Mouse (Mus musculus) embryonic facial prominence, embryonic 15.5 days (tissue): ENCODE data around the gene Rhbdf2. TPM values are rescaled to one million over a fixed set of nuclear protein-coding genes. Genes with fewer than 3 reads are reported as not detected.
A peak's percentile ranks its signal among the peaks of the same experiment; 100 is the strongest.
"Not testable (repeated sequence)": the region's sequence is repeated elsewhere in the genome, so short reads cannot be mapped to it uniquely, and the experiment has no call there.

Experiments used
- ATAC-seq: fragments of 200-750 bp; cut with Nextera tagmentation; 2 replicates; pipeline ENCODE4 v1.8.0; 2017; ENCODE audit warnings: low read depth, moderate TSS enrichment; ENCODE audit not compliant: insufficient number of reproducible peaks, low FRiP score, low TSS enrichment
- H3K27ac ChIP-seq: fragments of 300-500 bp; sonication (generic); replicated peaks from 2 replicates; pipeline ENCODE4 v1.5.1; 2015; ENCODE audit warnings: mild to moderate bottlenecking, inconsistent platforms
- H3K27me3 ChIP-seq: fragments of 300-500 bp; sonication (generic); 2 replicates; pipeline ENCODE4 v1.6.1; 2015; ENCODE audit warnings: inconsistent platforms
- H3K36me3 ChIP-seq: fragments of 300-500 bp; sonication (generic); 2 replicates; pipeline ENCODE4 v1.6.1; 2015; ENCODE audit warnings: mild to moderate bottlenecking, inconsistent platforms
- H3K4me1 ChIP-seq: fragments of 300-500 bp; sonication (generic); 2 replicates; pipeline ENCODE4 v1.6.1; 2015; ENCODE audit warnings: inconsistent platforms
- H3K4me2 ChIP-seq: fragments of 300-500 bp; sonication (generic); replicated peaks from 2 replicates; pipeline ENCODE4 v1.6.1; 2015; ENCODE audit warnings: mild to moderate bottlenecking, inconsistent platforms
- H3K4me3 ChIP-seq: fragments of 300-500 bp; sonication (generic); replicated peaks from 2 replicates; pipeline ENCODE4 v1.5.1; 2015; ENCODE audit warnings: mild to moderate bottlenecking, inconsistent platforms
- H3K9ac ChIP-seq: fragments of 300-500 bp; sonication (generic); 2 replicates; pipeline ENCODE4 v1.6.1; 2015; ENCODE audit warnings: inconsistent platforms
- H3K9me3 ChIP-seq: fragments of 300-500 bp; sonication (generic); replicated peaks from 2 replicates; pipeline ENCODE4 v1.6.1; 2016; ENCODE audit warnings: inconsistent platforms
- WGBS: fragments of 180-500 bp; shearing (Covaris S2); methylation state at CpG from one replicate; pipeline ENCODE4 v1.1.7; 2015; 5-methylcytosine and 5-hydroxymethylcytosine counted together
- polyA plus RNA-seq: library from polyadenylated mRNA; unstranded; fragments of >200 nt; fragmentation: Nextera tagmentation; extraction: Ambion mirVana; gene quantifications from 2 replicates; pipeline ENCODE4 v1.2.1, GENCODE M21; 2015

Gene Rhbdf2
- polyA plus RNA-seq: 8.3 and 8.8 TPM in 2 replicates

DNA sequence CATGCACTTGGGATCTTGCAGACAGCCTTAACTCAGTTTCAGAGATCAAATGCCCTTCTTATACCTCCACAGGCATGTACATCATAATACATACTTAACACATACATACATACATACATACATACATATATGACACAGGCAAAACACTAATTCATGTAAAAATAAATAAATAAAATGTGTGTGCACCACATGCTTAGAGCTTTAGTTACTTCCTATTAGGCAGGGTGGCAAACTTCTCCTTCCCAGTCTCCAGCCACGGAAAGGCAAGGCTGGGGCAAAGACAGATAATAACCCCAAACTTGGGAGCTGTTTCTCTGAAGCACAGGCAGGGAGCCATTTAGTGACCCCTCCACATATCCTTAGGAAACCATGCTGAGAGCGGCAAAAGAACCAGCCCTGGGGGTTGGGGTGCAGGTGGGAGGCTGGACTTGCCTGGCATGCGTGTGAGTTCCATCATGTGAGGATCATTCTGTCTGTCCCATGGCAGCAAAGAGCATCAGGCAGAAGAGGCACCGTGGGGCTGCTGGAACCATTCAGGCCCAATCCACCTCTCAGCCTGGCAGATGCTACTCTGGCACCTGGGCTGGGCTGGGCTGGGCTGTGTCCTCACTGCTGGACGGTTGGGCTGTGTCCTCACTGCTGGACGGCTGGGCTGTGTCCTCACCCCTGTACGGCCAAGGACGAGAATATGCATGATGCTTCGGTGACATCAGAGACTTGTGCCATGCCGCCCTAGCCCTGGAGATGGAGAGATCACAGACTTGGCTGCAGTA is at the start of gene Rhbdf2:
Gene Rhbdf2 (minus strand): TSS at position 721 of the 773 bp plus-strand sequence.
- H3K27ac ChIP-seq: no peak within 1 kb of the TSS
- H3K4me2 ChIP-seq: no peak within 1 kb of the TSS
- no peak within 1 kb of the TSS for H3K4me3 ChIP-seq
- 71% methylated on average over 10 of the region's 10 CpGs for WGBS
- H3K4me1 ChIP-seq: peaks cover 39% of the 10 kb centered on the region
- H3K9ac ChIP-seq: no peak within 1 kb of the TSS
- H3K27me3 ChIP-seq: no peaks in the 10 kb centered on the region; the same call in 1 of the 2 replicates
- H3K36me3 ChIP-seq: no peaks in the 10 kb centered on the region
- ATAC-seq: no peak
- H3K9me3 ChIP-seq: no peaks in the 10 kb centered on the region

DNA sequence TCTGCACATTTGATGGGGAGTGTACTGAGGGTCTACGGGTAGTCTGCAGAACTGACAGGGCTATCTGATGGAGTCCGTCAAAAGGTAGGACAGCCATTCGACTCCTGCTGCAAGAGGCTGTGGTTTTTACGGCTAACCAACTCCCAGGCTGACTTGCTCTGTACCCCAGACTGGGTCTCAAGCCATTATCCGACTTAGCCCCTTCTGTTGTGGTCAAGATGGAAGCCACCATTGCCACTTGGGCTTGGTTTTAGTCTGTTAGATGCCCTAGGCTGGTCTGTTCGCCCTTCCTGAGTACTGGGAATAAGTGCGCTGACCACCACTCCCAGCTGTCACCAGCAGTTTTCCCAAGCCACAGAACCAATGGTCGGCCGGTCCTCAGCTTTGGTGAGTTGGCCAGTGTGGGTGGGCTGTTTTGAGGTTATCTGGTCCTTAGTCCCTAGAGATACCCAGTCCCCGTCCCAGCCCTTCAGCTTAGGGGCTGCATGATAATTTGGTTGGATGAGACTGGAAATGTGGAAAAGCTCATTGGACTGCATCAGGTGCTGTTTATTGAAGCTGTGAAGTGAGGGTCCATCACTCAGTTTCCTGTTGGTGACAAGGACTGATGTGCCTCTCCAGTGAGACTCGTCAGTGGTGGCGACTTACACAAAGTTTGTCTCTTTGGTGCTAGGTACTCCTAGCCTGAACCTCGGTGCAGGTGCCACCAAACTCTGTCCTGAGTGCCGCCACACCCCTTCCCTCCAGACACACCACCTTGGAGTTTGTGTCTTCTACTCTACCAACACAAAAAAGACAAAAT is 49.6 kb upstream of the Rhbdf2 start:
- no peaks in the 10 kb centered on the region for H3K9me3 ChIP-seq
- H3K4me3 ChIP-seq: no peak overlapping the region
- H3K9ac ChIP-seq: no peak overlapping the region
- WGBS: 86% methylated on average over 14 of the region's 14 CpGs
- H3K36me3 ChIP-seq: peaks cover 63% of the 10 kb centered on the region
- peaks cover 24% of the 10 kb centered on the region for H3K4me1 ChIP-seq
- no peak for ATAC-seq
- H3K27me3 ChIP-seq: no peaks in the 10 kb centered on the region
- no peak overlapping the region for H3K27ac ChIP-seq
- H3K4me2 ChIP-seq: no peak overlapping the region

DNA sequence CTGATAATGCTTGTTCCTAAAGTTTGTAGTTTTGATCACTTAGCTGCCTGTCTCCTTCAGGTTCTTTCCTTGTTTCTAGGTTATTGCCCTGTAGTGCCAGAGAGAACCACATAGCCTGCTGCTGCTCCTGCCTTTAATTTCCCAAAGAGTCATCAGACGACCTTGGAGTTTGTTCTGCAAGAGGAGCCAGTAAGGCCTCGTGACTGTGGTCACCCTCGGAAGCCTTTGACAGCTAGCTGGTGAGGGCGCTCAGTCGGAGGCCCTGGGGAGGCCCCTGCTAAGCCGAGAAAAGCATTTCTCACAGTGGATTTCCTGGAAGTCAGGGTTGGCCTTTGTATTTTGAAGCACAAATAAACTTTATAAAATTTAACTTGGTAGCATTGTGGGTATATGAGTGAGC is 48.6 kb upstream of the Rhbdf2 start:
- not testable (repeated sequence) for H3K9me3 ChIP-seq, ATAC-seq, H3K4me2 ChIP-seq, H3K9ac ChIP-seq, H3K27ac ChIP-seq, H3K27me3 ChIP-seq, H3K4me3 ChIP-seq
- WGBS: 79% methylated on average over 6 of the region's 6 CpGs
- Histone ChIP-seq H3K36me3 (peaks cover 63% of the 10 kb centered on the region), H3K4me1 (peaks cover 33% of the 10 kb centered on the region)

DNA sequence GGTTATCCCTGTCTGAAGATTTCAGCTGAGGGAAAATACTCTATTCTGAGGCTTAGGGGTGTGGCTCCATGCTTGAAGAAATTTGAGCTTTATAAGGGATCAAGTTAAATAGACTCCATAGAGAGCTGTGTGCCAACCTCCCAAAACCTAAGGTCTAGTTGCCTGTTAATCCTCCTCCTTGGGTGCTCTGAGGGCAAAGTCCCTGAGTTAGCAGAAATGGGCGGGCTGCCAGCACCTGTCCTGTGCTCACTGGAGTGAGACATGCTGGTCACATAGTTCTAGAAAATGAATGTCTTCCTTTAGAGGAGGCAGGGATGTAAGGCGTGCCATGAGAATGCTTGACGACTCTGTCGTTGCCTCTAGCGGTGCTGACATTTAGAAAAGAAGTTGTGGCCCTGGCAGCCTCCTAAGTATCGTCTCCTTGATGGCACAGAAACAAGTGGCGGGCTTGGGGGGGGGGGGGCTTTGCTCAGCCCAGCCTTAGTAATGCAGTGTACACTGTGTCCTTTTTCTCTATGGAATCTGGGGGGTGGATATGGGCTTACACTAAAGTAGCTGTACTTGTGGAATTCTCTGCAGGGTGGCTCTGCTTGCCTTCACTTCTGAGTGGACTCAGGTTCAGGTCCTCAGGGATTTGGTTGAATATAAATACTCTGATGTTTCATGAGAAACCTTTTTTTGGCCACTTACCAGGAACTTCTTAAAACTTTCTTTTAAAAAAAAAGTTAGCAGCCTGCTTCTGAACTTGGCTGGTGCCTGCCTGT is 48.0 kb upstream of the Rhbdf2 start:
- peaks cover 63% of the 10 kb centered on the region for H3K36me3 ChIP-seq
- WGBS: 58% methylated on average over 7 of the region's 7 CpGs
- H3K9me3 ChIP-seq: no peaks in the 10 kb centered on the region
- peaks cover 38% of the 10 kb centered on the region for H3K4me1 ChIP-seq
- no peaks in the 10 kb centered on the region for H3K27me3 ChIP-seq
- no peak overlapping the region for H3K9ac ChIP-seq
- no peak overlapping the region for H3K4me2 ChIP-seq
- no peak overlapping the region for H3K4me3 ChIP-seq
- no peak overlapping the region for H3K27ac ChIP-seq
- no peak for ATAC-seq

DNA sequence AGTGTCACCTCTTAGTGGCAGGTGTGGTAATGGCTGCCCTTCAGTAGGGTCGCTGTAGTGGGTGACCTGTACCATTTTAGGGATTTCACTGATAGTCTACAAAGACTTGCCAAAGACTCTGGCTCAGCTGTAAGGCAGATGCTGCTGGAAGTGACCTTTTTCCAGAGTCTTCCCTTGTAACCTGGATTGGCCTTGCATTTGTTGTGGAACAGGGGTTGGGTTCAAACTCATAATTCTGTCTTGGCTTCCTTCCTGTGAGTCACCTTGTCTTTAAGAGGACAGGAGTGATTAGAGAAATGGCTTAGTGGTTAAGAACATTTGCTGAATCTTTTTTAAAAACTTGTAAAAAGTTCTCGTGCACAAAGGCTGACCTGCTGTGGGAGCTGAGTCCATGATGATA is 46.6 kb upstream of the Rhbdf2 start:
- Histone ChIP-seq H3K4me1 (peaks cover 51% of the 10 kb centered on the region), H3K27ac (0 out of 2 replicates have a peak overlapping the region, but pooled peaks have one; percentile 22), H3K4me2 (peak overlapping the region; percentile 80), H3K27me3 (no peaks in the 10 kb centered on the region), H3K4me3 (no peak overlapping the region), H3K9ac (0 out of 2 replicates have a peak overlapping the region, but pooled peaks have one; percentile 86), H3K9me3 (no peaks in the 10 kb centered on the region), H3K36me3 (peaks cover 51% of the 10 kb centered on the region)
- WGBS: 86% methylated on average over 2 of the region's 2 CpGs
- no peak for ATAC-seq

DNA sequence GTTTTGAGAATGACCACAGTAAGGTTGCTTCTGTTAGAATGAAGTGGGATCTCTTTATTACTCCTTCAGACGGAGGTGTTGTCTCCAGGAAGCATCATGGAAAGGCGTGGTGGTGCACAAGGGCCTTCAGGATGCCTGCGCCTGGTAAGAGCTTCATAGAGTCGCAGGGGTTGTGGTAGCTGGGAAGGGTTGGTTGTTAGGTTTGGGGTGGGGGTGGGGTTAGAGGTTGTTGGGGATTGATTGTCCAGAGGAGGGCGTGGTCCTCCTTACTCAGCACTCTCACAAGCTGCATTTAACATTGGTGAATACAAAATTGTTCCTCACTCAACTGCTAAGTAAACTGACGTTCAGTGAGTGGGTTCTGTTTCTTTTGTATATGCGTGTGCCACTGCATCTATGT is 45.8 kb upstream of the Rhbdf2 start:
- Histone ChIP-seq H3K27me3 (no peaks in the 10 kb centered on the region), H3K4me3 (peak overlapping the region; percentile 71), H3K4me1 (peaks cover 54% of the 10 kb centered on the region), H3K27ac (0 out of 2 replicates have a peak overlapping the region, but pooled peaks have one; percentile 11), H3K4me2 (peak overlapping the region; percentile 80), H3K9me3 (no peaks in the 10 kb centered on the region), H3K36me3 (peaks cover 48% of the 10 kb centered on the region), H3K9ac (peak overlapping the region; percentile 86)
- ATAC-seq: no peak
- 19% methylated on average over 7 of the region's 7 CpGs for WGBS

DNA sequence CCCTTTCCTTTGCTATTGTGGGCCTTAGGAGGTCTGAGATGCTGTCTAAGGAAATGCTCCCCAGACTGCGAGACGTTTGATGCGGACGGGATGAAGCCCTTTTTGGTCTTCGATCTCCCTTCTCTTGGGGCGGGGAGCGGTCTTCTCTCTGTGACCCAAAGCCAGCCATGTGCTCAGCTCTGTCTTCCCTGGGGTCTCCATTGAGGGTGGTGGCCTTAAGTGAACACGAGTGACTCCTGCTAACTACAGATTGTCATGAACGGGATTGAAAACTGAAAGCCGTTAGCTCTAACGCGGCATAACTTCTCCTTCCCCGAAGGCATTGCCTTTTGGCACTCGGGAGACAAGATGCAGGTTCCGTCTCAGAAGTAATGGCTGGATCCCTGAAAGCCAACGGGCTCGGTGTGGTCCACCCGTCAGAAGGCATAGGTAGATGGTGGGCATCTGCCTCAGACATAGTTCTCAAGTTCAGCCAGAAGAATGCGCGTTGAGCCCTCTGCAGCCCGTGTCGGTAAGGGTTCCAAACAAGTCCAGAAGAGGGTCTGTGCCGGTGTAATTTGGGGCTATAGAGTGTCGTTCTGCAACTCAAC is 45.1 kb upstream of the Rhbdf2 start:
- peak overlapping the region; percentile 86 for H3K9ac ChIP-seq

DNA sequence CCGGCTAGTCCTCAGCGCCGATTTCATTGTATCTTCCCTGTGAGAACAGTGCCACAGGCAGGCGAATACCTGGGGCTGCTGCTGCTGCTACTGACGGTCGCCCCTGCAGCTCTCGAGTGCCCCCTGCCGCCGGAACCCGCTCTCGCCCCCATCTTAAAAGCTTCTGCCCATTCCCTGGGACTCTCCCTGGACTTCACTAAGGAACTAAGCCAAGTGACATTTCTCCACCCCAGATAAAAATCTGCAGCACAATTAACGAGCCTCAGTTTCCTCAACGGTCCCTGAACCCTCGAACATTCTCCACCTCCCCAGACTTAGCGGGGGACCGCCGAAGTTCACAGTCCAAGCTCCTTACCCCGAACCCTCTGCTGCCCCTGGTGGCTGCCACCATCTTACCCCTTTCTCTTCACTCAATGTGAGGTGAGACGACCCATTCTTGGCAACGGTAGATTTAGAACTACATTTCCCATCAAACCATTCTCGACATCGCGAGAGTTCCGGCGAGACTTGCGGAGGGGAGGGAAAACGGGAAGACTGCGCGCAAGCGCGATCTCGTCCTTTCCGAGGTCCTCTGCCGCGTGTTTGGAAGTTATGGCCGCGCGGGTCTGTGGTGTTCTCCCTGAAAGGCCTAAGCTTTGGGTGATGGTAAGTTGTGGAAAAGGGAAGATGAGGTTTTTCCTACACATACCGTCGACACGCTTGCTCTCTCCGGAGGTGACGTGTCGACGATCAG is 44.5 kb upstream of the Rhbdf2 start:
- peak; percentile 88 for ATAC-seq
- H3K4me1 ChIP-seq: peaks cover 54% of the 10 kb centered on the region
- H3K9ac ChIP-seq: peak overlapping the region; percentile 86
- H3K36me3 ChIP-seq: peaks cover 35% of the 10 kb centered on the region
- H3K4me2 ChIP-seq: peak overlapping the region; percentile 80
- WGBS: under 1% methylated on average over 45 of the region's 45 CpGs
- no peaks in the 10 kb centered on the region for H3K27me3 ChIP-seq
- H3K9me3 ChIP-seq: no peaks in the 10 kb centered on the region
- peak overlapping the region; percentile 71 for H3K27ac ChIP-seq
- H3K4me3 ChIP-seq: peak overlapping the region; percentile 71

More for the DNA sequence above, 45.1 kb upstream of the Rhbdf2 start:
- no peaks in the 10 kb centered on the region for H3K27me3 ChIP-seq
- ATAC-seq: no peak
- H3K36me3 ChIP-seq: peaks cover 42% of the 10 kb centered on the region
- peak overlapping the region; percentile 71 for H3K4me3 ChIP-seq
- H3K9me3 ChIP-seq: no peaks in the 10 kb centered on the region
- peak overlapping the region; percentile 80 for H3K4me2 ChIP-seq
- WGBS: under 1% methylated on average over 24 of the region's 24 CpGs
- peak overlapping the region; percentile 71 for H3K27ac ChIP-seq
- H3K4me1 ChIP-seq: peaks cover 54% of the 10 kb centered on the region

DNA sequence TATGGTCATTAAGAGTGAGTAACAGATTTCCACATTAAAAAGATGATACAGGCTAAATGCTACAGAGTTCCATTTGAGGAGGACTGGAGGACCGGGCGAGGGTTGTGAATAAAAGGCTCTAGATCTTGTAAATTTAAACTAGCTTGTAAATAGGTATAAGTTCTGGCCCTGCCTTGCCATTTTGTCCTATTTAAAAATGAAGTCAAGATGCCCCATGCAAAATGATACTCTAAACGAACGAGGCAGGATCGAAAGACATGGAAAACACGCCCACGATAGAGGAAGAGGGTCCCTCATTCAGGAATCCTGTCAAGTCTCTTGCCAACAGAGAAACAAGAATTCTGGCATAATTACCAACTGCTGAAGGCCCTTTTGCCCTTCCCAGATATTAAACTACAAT is 43.6 kb upstream of the Rhbdf2 start:
- H3K4me1 ChIP-seq: peaks cover 54% of the 10 kb centered on the region
- no peak overlapping the region for H3K9ac ChIP-seq
- no peaks in the 10 kb centered on the region for H3K27me3 ChIP-seq
- peak overlapping the region; percentile 80; the same call in 1 of the 2 replicates for H3K4me2 ChIP-seq
- WGBS: 52% methylated on average over 7 of the region's 7 CpGs
- no peak overlapping the region for H3K27ac ChIP-seq
- no peaks in the 10 kb centered on the region for H3K9me3 ChIP-seq
- no peak for ATAC-seq
- peaks cover 27% of the 10 kb centered on the region for H3K36me3 ChIP-seq
- no peak overlapping the region for H3K4me3 ChIP-seq

DNA sequence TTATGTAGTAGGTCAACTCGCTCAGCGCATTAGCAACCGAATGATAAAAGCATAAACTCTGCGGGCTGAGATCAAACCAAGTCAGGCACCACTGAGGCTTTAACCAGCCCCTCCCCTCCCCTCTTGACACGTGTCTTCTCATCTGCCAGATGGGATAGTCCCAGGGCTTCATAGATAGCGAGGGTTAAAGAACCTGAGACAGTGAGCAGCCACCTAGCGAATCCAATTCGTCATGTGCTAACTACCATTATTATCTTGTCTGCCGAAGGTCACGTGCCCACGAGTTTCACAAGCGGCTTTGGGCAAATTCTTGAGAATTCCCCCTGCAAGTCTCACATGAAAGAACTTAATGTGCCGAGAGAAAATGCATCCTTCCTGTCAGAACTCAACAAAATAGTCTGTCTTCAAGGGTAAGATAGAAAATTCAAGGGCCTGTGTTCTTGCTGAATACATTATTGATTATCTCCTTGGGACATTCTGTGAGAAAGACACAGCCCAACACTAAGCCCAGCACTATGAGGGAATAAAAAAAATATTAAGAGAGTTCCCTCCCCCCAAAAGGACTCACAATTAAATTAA is 43.1 kb upstream of the Rhbdf2 start:
- H3K27me3 ChIP-seq: no peaks in the 10 kb centered on the region
- WGBS: 38% methylated on average over 13 of the region's 13 CpGs
- no peak overlapping the region for H3K9ac ChIP-seq
- H3K27ac ChIP-seq: no peak overlapping the region
- H3K4me3 ChIP-seq: no peak overlapping the region
- H3K4me1 ChIP-seq: peaks cover 52% of the 10 kb centered on the region
- peaks cover 21% of the 10 kb centered on the region for H3K36me3 ChIP-seq
- no peak overlapping the region for H3K4me2 ChIP-seq
- no peak for ATAC-seq
- no peaks in the 10 kb centered on the region for H3K9me3 ChIP-seq
